Mouse (Mus musculus): ENCODE measurements around the gene 2310007B03Rik. TPM values are rescaled to one million over a fixed set of nuclear protein-coding genes. Genes with fewer than 3 reads are reported as not detected.

The 2310007B03Rik gene
- polyA plus RNA-seq, 1 experiment from 2014 or later = 0.57 TPM

DNA sequence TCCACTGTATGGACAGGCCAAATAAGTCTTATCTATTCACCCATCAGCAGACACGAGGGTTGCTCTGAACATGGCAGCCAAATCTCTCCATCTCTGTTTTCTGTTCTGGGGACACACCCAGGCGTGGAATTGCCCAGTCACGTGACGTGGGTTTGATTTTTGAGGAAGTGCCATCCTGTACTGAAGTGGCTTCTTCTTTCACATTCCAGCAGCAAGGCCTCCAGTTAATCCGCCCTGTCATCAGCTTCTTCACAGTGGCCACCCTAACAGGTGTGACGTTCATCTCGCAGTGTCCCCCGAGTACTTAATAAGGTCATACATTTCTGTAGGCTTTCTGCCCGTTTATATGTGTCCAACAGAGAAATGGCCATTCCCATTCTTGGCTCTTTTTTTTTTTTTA, 4.7 kb upstream of the 2310007B03Rik start:
- DNase-seq (ENCODE audit: low spot score) = no peak
- Histone ChIP-seq H3K9me3 (ENCODE audit: control insufficient read depth, low read length) (no peaks in the 10 kb centered on the region), H3K4me3 (ENCODE audit: low read depth, low read length) (no peak overlapping the region), H3K4me1 (ENCODE audit: control insufficient read depth, insufficient read depth, low read length) (no peaks in the 10 kb centered on the region), H3K36me3 (ENCODE audit: control insufficient read depth, insufficient read depth, low read length) (no peaks in the 10 kb centered on the region), H3K27me3 (ENCODE audit: control insufficient read depth, insufficient read depth, low read length) (no peaks in the 10 kb centered on the region), H3K9ac (ENCODE audit: low read length) (no peak overlapping the region), H3K4me2 (ENCODE audit: low read depth) (no peak overlapping the region), H3K27ac (ENCODE audit: low read depth, low read length) (no peak overlapping the region)
- no peak for ATAC-seq (ENCODE audit: insufficient read depth, low FRiP score, low TSS enrichment)
- WGBS = 89% methylated on average over 9 of the region's 9 CpGs

DNA sequence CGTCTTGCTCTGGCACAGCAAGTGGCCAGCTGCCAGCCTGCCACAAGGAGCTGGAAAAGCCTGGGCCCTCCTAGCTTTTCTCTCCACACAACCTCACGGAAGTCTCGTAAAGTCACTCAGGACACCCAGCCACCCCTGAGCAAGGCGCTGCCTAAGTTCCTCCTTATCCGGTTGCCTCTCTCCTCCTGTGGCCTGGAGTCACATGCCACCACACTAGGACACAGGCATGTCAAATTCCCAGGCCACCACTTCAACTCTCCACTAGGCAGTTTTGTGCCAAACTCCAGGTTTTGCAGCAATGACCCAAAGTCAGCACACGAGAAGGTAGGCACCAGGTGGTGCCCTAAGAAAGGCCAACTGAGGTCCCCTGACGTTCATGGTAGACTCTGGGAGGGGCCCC, 1.8 kb upstream of the 2310007B03Rik start:
- H3K4me1 ChIP-seq (ENCODE audit: control insufficient read depth, insufficient read depth, low read length) = no peaks in the 10 kb centered on the region
- no peak overlapping the region for H3K27ac ChIP-seq (ENCODE audit: low read depth, low read length)
- H3K27me3 ChIP-seq (ENCODE audit: control insufficient read depth, insufficient read depth, low read length) = no peaks in the 10 kb centered on the region
- no peaks in the 10 kb centered on the region for H3K9me3 ChIP-seq (ENCODE audit: control insufficient read depth, low read length)
- 86% methylated on average over 7 of the region's 7 CpGs for WGBS
- no peak overlapping the region for H3K9ac ChIP-seq (ENCODE audit: low read length)
- DNase-seq (ENCODE audit: low spot score) (no peak), ATAC-seq (ENCODE audit: insufficient read depth, low FRiP score, low TSS enrichment) (no peak)
- no peak overlapping the region for H3K4me2 ChIP-seq (ENCODE audit: low read depth)
- H3K36me3 ChIP-seq (ENCODE audit: control insufficient read depth, insufficient read depth, low read length) = no peaks in the 10 kb centered on the region
- no peak overlapping the region for H3K4me3 ChIP-seq (ENCODE audit: low read depth, low read length)

DNA sequence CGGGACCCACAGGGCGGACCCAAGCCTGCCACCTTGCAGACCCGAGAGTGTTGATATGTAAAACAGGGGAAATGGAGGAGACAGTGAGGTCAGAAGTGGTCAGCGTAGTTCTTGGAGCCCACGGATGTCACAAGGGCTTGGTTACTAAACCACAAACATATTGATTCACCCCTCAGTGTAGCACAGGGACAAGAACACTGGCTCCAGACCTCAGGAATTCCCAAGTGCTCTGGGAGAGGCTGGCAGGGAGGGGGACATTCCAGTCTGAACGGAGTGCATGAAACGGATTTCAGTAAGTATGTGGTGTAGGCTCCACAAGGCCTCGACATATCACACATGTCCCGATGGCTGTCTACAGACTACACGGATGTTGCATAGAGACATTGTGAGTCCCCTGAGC, 1.2 kb upstream of the 2310007B03Rik start:
- Histone ChIP-seq H3K27me3 (ENCODE audit: control insufficient read depth, insufficient read depth, low read length) (no peaks in the 10 kb centered on the region), H3K9me3 (ENCODE audit: control insufficient read depth, low read length) (no peaks in the 10 kb centered on the region), H3K36me3 (ENCODE audit: control insufficient read depth, insufficient read depth, low read length) (no peaks in the 10 kb centered on the region), H3K9ac (ENCODE audit: low read length) (no peak overlapping the region), H3K4me2 (ENCODE audit: low read depth) (no peak overlapping the region), H3K27ac (ENCODE audit: low read depth, low read length) (no peak overlapping the region), H3K4me1 (ENCODE audit: control insufficient read depth, insufficient read depth, low read length) (no peaks in the 10 kb centered on the region), H3K4me3 (ENCODE audit: low read depth, low read length) (no peak overlapping the region)
- WGBS = 86% methylated on average over 10 of the region's 10 CpGs
- ATAC-seq (ENCODE audit: insufficient read depth, low FRiP score, low TSS enrichment) = no peak
- no peak for DNase-seq (ENCODE audit: low spot score)

DNA sequence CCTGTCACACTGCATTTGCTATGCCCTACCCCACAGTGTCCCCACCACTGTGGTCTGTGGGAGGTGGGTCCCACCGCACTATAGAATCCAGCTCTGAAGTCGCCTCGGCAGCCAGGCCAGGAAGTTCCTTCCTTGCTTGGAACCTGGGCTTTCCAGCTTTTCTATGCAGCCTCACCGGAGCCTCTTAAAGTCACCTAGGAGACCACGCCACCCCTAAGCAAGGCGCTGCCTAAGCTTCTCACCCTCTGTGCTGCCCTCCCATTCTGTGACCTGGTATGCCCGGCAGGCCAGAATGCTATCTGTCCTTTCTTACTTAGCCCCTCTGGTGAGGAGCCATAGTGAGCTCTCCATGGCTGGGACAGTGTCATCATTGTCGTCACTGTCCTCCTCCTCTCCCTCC, 602 bp upstream of the 2310007B03Rik start:
- H3K27me3 ChIP-seq (ENCODE audit: control insufficient read depth, insufficient read depth, low read length) = no peaks in the 10 kb centered on the region
- DNase-seq (ENCODE audit: low spot score) (no peak), ATAC-seq (ENCODE audit: insufficient read depth, low FRiP score, low TSS enrichment) (no peak)
- no peak overlapping the region for H3K4me2 ChIP-seq (ENCODE audit: low read depth)
- no peaks in the 10 kb centered on the region for H3K9me3 ChIP-seq (ENCODE audit: control insufficient read depth, low read length)
- no peak overlapping the region for H3K27ac ChIP-seq (ENCODE audit: low read depth, low read length)
- WGBS = 80% methylated on average over 8 of the region's 8 CpGs
- no peaks in the 10 kb centered on the region for H3K36me3 ChIP-seq (ENCODE audit: control insufficient read depth, insufficient read depth, low read length)
- no peaks in the 10 kb centered on the region for H3K4me1 ChIP-seq (ENCODE audit: control insufficient read depth, insufficient read depth, low read length)
- no peak overlapping the region for H3K4me3 ChIP-seq (ENCODE audit: low read depth, low read length)
- no peak overlapping the region for H3K9ac ChIP-seq (ENCODE audit: low read length)

DNA sequence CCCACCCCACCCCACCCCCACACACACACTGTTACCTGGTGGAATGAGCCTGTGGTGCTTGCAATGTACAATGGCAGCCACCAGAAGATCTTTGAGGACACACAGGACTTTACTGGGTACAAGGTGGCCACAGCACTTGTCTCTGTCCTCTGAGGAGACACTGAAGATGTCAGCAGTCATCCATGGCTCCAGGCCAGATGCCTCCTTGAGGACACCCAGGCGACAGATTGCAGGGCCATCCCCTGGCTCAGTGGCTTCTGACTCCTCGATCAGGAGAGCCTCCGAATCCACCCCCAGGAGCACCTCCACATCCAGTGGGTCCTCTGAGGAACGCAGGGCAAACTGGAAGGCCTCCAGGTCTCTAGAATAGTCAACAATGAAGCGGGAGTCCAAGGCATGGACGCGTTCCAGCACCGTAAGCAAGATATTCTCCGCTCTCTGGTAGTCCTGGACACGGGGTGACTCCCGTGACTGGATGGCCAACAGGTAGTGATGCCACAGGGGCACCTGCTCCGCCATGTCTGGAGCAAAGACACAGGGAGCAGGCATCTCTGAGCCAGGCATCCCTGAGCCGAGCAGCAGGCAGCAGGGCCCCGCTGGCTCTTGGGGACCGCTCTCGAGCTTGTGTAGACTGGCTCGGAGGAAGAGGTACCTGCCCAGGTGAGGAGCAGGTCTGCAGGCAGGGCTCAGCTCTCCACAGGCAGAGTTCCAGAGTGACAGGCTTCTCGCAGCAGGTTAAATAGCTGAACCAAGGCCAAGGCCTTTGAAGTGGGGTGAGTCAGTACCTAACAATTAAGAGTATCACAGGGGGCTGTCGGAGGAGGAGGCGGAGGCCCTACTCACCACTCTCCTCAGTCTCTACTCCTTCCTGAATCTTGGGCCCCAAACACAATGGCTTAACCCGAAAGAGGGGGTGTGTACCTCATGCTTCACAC, 915 bp downstream of the 2310007B03Rik start:
- ATAC-seq (ENCODE audit: insufficient read depth, low FRiP score, low TSS enrichment) (no peak), DNase-seq (ENCODE audit: low spot score) (no peak)
- Histone ChIP-seq H3K4me1 (ENCODE audit: control insufficient read depth, insufficient read depth, low read length) (no peaks in the 10 kb centered on the region), H3K27ac (ENCODE audit: low read depth, low read length) (no peak overlapping the region), H3K27me3 (ENCODE audit: control insufficient read depth, insufficient read depth, low read length) (no peaks in the 10 kb centered on the region), H3K4me3 (ENCODE audit: low read depth, low read length) (no peak overlapping the region), H3K9ac (ENCODE audit: low read length) (no peak overlapping the region), H3K4me2 (ENCODE audit: low read depth) (no peak overlapping the region), H3K36me3 (ENCODE audit: control insufficient read depth, insufficient read depth, low read length) (no peaks in the 10 kb centered on the region), H3K9me3 (ENCODE audit: control insufficient read depth, low read length) (no peaks in the 10 kb centered on the region)
- 84% methylated on average over 21 of the region's 21 CpGs for WGBS

DNA sequence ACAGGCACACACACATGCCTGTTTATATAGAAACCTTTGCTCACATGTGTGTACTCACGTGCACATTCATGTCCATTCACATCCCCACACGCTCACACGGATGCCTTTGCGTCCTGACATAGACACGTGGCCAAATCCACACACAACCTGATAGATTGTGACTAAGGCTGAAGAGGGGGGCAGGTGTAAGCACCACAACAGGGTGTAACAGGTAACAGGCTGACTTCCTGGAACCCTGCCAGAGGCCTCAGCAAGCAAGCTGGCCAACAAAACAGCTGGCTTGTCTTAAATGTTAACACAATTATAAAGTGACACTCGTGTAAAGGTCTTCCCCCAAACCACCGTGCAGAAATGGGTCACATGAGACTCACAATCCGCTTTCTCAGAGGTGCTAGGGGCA, 1.8 kb downstream of the 2310007B03Rik start:
- Histone ChIP-seq H3K4me3 (ENCODE audit: low read depth, low read length) (no peak overlapping the region), H3K27ac (ENCODE audit: low read depth, low read length) (no peak overlapping the region), H3K9ac (ENCODE audit: low read length) (no peak overlapping the region), H3K4me1 (ENCODE audit: control insufficient read depth, insufficient read depth, low read length) (no peaks in the 10 kb centered on the region), H3K4me2 (ENCODE audit: low read depth) (no peak overlapping the region), H3K27me3 (ENCODE audit: control insufficient read depth, insufficient read depth, low read length) (no peaks in the 10 kb centered on the region), H3K9me3 (ENCODE audit: control insufficient read depth, low read length) (no peaks in the 10 kb centered on the region), H3K36me3 (ENCODE audit: control insufficient read depth, insufficient read depth, low read length) (no peaks in the 10 kb centered on the region)
- DNase-seq (ENCODE audit: low spot score) (no peak), ATAC-seq (ENCODE audit: insufficient read depth, low FRiP score, low TSS enrichment) (no peak)
- WGBS = 89% methylated on average over 8 of the region's 8 CpGs

DNA sequence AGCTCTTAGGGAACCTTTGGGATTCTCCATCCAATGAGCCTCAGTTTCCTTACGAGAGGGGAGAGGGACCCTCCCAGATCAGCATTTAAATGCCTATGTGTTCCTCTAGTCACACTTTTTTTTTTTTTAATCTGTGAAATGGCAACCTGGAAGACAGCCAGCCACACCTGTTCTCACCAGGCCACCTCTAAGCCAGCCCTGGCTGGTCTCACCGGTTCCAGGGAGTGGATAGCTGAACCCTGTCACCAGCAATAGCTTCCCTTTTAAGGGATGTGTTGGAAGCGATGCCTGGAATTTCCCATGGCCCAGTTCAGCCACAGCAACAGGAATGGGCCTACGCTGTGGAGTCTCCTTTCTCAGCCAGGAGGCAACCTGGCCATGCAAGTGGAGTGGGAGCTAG, 3.2 kb downstream of the 2310007B03Rik start:
- no peak overlapping the region for H3K9ac ChIP-seq (ENCODE audit: low read length)
- no peaks in the 10 kb centered on the region for H3K4me1 ChIP-seq (ENCODE audit: control insufficient read depth, insufficient read depth, low read length)
- H3K27me3 ChIP-seq (ENCODE audit: control insufficient read depth, insufficient read depth, low read length) = no peaks in the 10 kb centered on the region
- no peak for ATAC-seq (ENCODE audit: insufficient read depth, low FRiP score, low TSS enrichment)
- H3K4me2 ChIP-seq (ENCODE audit: low read depth) = no peak overlapping the region
- H3K27ac ChIP-seq (ENCODE audit: low read depth, low read length) = no peak overlapping the region
- no peak for DNase-seq (ENCODE audit: low spot score)
- H3K36me3 ChIP-seq (ENCODE audit: control insufficient read depth, insufficient read depth, low read length) = no peaks in the 10 kb centered on the region
- no peak overlapping the region for H3K4me3 ChIP-seq (ENCODE audit: low read depth, low read length)
- 90% methylated on average over 4 of the region's 4 CpGs for WGBS
- no peaks in the 10 kb centered on the region for H3K9me3 ChIP-seq (ENCODE audit: control insufficient read depth, low read length)

DNA sequence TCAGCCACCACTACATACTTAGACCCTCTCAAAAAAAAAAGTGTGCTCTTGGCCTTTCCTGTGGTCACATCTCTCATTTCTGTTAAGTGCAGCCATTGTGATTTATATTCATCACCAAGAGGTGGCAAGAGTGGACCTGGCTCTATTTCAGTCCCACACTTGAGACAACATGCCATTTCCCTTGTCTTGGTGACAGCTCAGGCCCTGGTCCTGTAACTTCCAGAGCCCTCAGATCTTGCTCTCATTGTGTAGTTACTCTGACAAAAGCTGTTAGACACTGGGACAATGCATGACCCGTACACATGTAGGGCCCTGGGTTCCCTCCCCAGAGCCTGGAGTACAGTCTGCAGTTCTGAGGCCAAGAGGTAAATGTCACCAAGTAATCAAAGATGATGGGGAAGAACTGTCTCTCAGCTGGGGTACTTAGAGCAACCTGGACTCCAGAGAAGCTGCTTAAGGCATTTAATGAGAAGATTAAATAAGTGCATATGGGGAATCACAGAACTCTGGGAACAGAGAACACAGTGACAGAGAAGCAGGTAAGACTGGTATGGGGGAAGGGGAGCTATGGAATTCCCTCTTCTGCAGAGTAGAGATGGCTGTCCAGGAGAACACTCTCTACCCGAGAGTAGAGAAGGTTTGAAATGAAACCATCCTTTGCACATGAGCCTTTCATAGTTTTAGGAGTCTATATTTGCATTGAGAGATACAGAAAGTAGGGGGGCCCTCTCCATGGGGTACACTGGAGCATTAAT, 9.7 kb downstream of the 2310007B03Rik start:
- H3K4me3 ChIP-seq (ENCODE audit: low read depth, low read length) = no peak overlapping the region
- no peak overlapping the region for H3K9ac ChIP-seq (ENCODE audit: low read length)
- H3K4me2 ChIP-seq (ENCODE audit: low read depth) = no peak overlapping the region
- WGBS = 68% methylated on average over 2 of the region's 2 CpGs
- H3K27ac ChIP-seq (ENCODE audit: low read depth, low read length) = no peak overlapping the region
- no peaks in the 10 kb centered on the region for H3K4me1 ChIP-seq (ENCODE audit: control insufficient read depth, insufficient read depth, low read length)
- ATAC-seq (ENCODE audit: insufficient read depth, low FRiP score, low TSS enrichment) (no peak), DNase-seq (ENCODE audit: low spot score) (no peak)
- H3K9me3 ChIP-seq (ENCODE audit: control insufficient read depth, low read length) = no peaks in the 10 kb centered on the region
- H3K27me3 ChIP-seq (ENCODE audit: control insufficient read depth, insufficient read depth, low read length) = no peaks in the 10 kb centered on the region
- no peaks in the 10 kb centered on the region for H3K36me3 ChIP-seq (ENCODE audit: control insufficient read depth, insufficient read depth, low read length)

DNA sequence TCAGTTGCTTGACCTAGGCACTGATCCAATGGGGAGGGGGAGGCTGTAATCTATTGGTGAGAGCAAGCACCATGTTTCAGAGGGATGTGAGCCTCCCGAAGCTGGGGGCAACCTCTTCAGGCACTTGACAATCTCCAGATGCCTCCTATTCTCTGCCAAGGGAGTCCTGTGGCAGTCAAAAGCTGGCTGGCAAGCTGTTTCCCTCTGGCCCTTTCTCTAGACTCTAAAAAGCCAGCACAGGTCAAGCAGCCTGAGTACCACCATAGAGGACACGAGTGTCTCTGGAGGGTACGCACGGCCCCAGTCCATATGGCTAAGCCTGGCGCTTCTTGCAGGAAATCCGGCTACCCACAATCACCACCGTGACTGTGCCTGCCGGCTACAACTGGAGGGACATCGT, 16.6 kb downstream of the 2310007B03Rik start:
- Histone ChIP-seq H3K9me3 (ENCODE audit: control insufficient read depth, low read length) (no peaks in the 10 kb centered on the region), H3K4me1 (ENCODE audit: control insufficient read depth, insufficient read depth, low read length) (no peaks in the 10 kb centered on the region), H3K9ac (ENCODE audit: low read length) (no peak overlapping the region), H3K4me3 (ENCODE audit: low read depth, low read length) (no peak overlapping the region), H3K27ac (ENCODE audit: low read depth, low read length) (no peak overlapping the region), H3K36me3 (ENCODE audit: control insufficient read depth, insufficient read depth, low read length) (no peaks in the 10 kb centered on the region), H3K4me2 (ENCODE audit: low read depth) (no peak overlapping the region), H3K27me3 (ENCODE audit: control insufficient read depth, insufficient read depth, low read length) (no peaks in the 10 kb centered on the region)
- whole genome bisulfite sequencing = 86% methylated on average over 9 of the region's 9 CpGs
- DNase-seq (ENCODE audit: low spot score) (no peak), ATAC-seq (ENCODE audit: insufficient read depth, low FRiP score, low TSS enrichment) (no peak)

Data from neural tube, embryonic 11.5 days (tissue).